Mouse (Mus musculus) C2C12 (cell line): ENCODE data around the gene Tnnt3.

ENCODE experiments used
- CEBPB ChIP-seq: IDR thresholded peaks from one replicate; pipeline ENCODE4 v1.6.1; 2011; ENCODE audit warnings: low read depth, mild to moderate bottlenecking, control low read depth, moderate library complexity
- CTCF ChIP-seq: IDR thresholded peaks from one replicate; pipeline ENCODE4 v1.5.1; 2011; ENCODE audit not compliant: control insufficient read depth, insufficient read depth, insufficient read length
- MYOD1 ChIP-seq: IDR thresholded peaks from one replicate; pipeline ENCODE4 v1.6.1; 2011; ENCODE audit warnings: low read depth; ENCODE audit not compliant: control insufficient read depth, insufficient read length
- MYOG ChIP-seq: IDR thresholded peaks from one replicate; pipeline ENCODE4 v1.6.1; 2011; ENCODE audit not compliant: control insufficient read depth, insufficient read length; ENCODE audit errors: extremely low read depth

GRCm38 (mm10) chr7:142552591-142553416 lies 54.2 kb downstream of the Tnnt3 start:
- TF ChIP-seq CEBPB = no peak
- no peak for TF ChIP-seq MYOD1
- TF ChIP-seq CTCF = no peak
- TF ChIP-seq MYOG = no peak
